Mouse (Mus musculus): ENCODE results near the gene Trpv6.

Gene Trpv6

DNA sequence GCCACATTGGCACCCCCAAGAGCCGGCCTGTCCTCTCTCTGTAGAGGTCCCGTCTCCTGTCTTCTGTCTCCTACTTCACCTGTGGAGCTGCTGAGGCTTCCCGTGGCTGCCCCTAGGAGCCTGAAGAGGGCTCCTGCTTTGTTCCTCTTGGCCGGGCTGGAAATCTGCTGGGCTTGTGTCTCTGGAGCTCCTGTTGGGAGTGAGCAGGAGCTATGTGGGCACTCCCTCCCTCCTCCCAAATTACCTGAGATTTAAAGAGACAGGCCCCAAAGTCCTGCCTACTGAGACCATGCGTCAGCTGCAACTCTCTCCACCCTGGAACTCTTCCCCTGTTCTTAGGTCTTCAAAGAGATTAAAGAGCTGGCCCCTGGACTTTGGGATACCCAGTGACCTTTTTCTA is at the start of gene Trpv6:
TSS of gene Trpv6 (minus strand) at position 228 of the 400 bp plus-strand sequence.
- DNase-seq (ENCODE audit: low spot score) = no peak

GRCm38 (mm10) chr6:41685596-41685995 is 49.4 kb upstream of the Trpv6 start:
- DNase-seq (ENCODE audit: low spot score) = no peak

DNA sequence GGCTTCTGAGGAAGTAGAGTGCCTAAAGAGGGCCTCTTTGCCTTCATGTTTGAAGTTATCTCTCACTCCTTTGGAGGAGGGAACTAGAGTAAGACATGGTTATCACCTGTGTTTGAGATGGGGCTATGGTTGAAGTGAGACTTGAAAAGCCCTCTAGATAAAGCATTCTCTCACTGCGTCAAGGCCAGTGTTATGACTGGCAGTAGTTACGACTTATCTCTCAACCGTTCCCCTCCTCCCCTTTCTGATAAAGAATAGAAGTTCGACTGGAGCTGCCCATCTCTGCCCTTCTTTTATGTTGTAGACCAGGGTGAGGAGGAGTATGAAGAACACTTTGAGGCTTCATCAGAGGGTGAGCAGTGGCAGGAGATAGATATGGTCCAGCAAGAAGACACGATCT is 48.7 kb upstream of the Trpv6 start:
- DNase-seq (ENCODE audit: low spot score) = no peak

GRCm38 (mm10) chr6:41684131-41684530 is 47.9 kb upstream of the Trpv6 start, which contains the start of gene Llcfc1:
TSS of gene Llcfc1 (plus strand) at chr6:41684431.
- DNase-seq (ENCODE audit: low spot score) = no peak

DNA sequence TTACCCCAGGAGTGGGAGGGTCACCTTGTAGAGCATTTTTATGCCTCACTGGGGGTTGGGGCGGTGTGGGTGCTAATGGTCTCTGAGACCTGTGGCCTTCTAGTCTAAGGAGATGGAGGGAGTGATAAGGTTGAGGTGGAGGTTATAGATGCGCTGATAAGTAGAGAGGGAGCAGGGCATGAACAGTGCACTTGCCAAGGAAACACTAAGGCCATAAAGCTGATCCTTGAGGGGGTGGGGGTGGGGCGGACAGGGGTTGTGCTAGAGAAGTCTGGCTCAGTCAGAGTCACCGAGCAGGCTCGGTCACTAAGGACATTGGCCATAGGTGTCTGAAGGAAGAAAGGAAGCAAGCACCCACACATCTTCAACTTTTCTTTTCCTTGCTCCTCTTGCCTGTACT is 45.5 kb upstream of the Trpv6 start:
- DNase-seq (ENCODE audit: low spot score) = no peak

- no peak for DNase-seq (ENCODE audit: low spot score)
Measured at GRCm38 (mm10) chr6:41680669-41681068, 44.5 kb upstream of the Trpv6 start, which contains the start of gene Trpv5. TSS of gene Trpv5 (minus strand) at chr6:41680769.

GRCm38 (mm10) chr6:41676530-41676929 is 40.3 kb upstream of the Trpv6 start:
- DNase-seq (ENCODE audit: low spot score) = no peak

GRCm38 (mm10) chr6:41662320-41662719 is 26.1 kb upstream of the Trpv6 start:
- DNase-seq (ENCODE audit: low spot score) = peak; percentile 29

GRCm38 (mm10) chr6:41658487-41658886 is 22.3 kb upstream of the Trpv6 start:
- DNase-seq (ENCODE audit: low spot score) = no peak

- DNase-seq (ENCODE audit: low spot score) = no peak
Measured at GRCm38 (mm10) chr6:41654648-41655047, 18.4 kb upstream of the Trpv6 start.

DNA sequence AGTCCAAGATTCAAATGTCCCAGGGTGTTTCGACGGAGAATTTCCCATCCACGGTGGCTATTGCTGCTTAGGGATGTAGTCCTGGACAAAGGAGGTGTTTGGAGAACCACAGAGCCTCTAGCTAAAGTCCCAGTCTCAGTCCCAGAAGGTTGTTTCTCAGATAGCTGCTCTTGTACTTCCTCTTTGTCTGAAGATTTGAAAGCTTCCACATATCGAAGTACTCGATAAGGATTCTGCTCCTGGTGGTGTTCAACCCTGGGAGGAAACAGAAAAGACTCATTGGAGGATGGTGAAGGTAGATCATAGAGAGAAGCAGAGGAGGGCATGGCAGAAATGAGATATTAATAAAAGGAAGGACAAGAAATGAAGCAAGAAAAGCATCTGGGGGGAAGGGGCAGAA is 17.0 kb upstream of the Trpv6 start:
- DNase-seq (ENCODE audit: low spot score) = no peak

DNA sequence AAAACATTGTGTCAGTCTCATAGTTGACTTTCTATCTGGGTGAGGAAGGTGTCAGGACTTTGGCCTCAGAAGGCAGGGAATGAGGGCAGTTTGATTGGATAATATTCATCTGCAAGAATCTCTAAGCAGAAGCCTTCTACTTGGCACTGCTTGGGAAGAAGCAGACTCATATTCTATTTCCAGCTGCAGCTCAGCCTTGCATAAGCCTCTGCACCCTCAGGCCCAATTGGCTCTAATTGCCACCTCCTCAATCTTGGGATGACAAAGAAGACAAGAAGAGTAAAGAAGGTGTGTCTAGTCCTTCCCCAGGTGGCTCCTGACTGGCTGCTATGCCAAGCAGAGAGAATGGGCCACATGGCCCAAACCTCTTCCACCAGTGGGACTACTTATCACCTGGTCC is 10.5 kb upstream of the Trpv6 start:
- DNase-seq (ENCODE audit: low spot score) = no peak

- DNase-seq (ENCODE audit: low spot score) = no peak
Measured at GRCm38 (mm10) chr6:41646220-41646619, 10.0 kb upstream of the Trpv6 start.

DNA sequence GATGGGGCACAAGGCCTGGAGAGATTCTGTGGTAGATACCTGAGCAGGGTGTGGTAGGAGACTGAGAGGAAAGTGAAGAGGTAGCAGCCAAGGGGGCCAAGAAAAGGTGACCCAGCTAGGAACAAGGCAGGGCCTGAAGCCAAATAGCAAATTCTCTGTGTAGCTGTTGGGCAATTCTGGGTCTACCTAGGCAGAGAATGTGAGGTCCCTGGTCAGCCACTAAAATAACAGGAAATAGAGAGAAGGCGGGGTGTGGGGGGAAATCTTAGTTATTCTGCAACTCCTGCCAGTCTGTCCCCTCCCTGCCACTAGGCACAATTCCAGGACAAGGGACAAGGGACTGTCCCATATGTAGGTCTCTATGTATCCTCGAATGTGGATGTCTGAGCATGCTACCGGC is 7.0 kb upstream of the Trpv6 start:
- no peak for DNase-seq (ENCODE audit: low spot score)

DNA sequence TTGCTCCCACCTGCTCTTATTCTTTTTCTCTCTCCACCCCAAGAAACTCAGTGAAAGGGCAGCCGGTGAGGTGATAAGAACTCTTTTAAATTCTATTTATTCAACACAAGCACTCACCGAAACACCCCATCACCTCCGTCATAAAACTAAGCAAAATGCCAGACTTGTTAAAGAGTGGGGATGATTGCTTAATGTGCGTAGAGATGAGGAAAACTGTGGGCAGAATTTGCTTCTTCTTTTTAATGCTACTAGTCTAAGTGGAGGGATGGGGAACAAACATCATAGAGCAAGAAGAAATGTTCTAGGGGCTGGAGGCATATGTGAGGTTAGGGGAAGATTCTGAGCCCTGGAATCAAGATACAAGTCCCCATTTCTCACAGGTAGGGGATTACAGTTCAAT is 6.6 kb upstream of the Trpv6 start:
- no peak for DNase-seq (ENCODE audit: low spot score)

- DNase-seq (ENCODE audit: low spot score) = no peak
Measured at GRCm38 (mm10) chr6:41641173-41641866, 5.1 kb upstream of the Trpv6 start.

DNA sequence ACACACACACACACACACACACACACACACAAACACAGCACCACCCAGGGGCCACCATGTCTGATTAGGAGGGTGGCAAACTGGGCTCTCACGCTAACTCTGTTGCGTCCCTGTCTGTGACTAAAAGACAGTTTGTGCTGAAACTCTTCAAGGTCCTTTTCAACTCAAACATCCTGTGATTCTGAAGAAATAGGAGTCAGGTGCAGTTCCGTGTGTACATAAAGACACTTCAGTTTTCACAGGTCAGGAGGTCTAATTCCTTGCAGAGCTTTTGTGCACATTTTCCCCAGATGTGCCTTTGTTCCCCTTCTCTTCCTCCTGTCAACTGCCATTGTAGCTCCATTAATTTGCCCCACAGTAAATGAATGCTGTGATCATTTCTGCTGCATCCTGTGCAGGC is 4.2 kb upstream of the Trpv6 start:
- no peak for DNase-seq (ENCODE audit: low spot score)

DNA sequence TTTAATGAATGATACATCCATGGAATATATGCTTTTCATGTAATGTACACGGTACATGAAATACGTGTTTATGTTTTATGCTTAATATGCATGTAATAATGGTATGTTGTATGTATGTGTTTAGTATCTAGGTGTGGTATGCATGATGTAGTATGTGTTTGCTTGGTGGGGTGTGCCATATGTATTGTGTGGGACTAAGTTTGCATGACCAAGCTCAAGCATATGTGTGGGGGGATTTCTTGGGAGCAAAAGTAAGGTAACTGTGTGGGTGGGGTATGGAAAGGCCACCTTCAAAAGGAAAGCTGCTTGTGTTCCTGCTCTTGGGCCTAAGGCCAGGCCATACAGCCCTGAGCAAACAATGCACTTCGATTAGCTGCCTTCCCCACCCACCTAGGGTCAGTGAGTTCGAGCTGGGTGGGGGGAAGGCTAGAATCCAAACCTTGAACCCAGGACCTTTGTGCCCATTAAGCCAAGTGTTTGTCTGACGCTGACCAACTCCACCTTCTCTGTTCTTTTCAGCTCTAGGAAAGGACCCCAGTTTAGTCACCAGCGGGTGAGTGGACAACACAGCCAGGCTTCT is 1.8 kb upstream of the Trpv6 start:
- DNase-seq (ENCODE audit: low spot score) = no peak

DNA sequence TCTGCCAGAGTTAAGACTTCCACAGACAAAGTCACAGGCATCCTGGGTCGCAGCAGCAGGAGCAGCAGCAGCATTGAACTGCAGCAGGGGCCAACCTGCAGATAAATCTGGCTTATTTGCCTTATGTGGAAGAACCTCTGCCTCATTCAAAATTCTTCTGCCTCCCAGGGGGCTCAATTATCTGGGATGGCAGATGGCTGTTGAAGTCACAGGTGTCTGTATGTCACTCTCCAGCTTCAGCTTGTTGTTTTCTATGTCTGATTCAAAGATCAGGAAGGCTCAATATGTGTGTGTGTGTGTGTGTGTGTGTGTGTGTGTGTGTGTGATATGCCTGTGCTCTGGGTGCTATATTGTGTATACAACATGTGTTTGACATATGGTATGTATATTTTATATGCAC is 1.2 kb upstream of the Trpv6 start:
- no peak for DNase-seq (ENCODE audit: low spot score)

DNA sequence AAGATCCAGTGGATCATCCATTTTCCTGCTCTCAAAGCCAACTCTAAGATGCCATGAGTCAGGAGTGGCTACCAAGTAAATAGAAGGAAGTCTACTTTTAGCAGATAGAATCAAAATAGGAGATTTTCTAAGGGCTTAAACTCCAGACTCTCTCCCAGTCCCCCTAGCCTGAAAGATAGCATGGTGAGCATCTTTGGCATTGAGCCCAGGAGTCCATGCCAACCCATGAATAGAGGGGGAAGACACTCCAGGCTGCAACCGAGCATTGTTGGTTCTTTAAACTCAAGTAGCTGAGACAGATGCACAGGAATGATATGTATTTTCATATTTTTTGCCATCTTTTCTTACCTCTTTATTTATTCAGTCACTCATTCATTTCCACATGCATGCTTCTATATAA is 994 bp downstream of the Trpv6 start:
- DNase-seq (ENCODE audit: low spot score) = no peak

GRCm38 (mm10) chr6:41631549-41631948 is 4.7 kb downstream of the Trpv6 start:
- DNase-seq (ENCODE audit: low spot score) = no peak

- no peak for DNase-seq (ENCODE audit: low spot score)
Measured at GRCm38 (mm10) chr6:41630791-41631190, 5.4 kb downstream of the Trpv6 start.

DNA sequence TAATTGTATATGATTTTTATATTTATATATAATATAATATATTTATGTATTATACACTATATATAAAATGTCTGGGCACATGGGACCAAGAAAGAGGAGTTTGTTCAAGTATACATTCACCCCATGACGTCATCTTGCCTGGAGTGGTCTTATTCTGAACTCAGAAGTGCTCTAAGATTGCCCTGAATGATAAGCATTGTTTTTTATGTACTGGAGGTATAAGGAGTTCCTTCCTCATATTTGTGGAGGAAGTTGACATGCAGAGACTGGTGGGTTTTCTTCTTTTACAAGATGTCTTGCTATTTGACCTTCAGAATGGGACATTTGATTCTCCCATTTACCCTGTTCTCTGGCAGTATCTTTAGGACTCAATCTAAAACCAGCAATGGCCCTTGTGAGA is 8.0 kb downstream of the Trpv6 start:
- DNase-seq (ENCODE audit: low spot score) = no peak

DNA sequence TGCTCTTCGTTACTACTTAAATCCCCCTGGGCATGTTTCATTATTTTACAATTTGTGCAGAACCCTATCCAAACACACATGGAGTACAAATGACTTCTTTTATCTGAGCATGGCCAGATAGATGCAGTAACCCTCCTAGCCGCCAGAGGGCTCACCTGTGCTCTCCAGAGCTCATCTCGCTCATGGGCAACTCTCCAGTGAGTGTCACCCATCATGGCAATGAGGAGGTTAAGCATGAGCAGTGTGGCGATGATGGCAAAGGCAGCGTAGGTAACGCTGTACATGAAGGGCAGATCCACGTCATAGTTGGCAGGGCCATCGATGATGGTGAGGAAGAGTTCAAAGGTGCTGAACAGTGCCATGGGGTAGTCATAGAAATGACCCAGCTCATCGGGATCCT is 13.5 kb downstream of the Trpv6 start:
- no peak for DNase-seq (ENCODE audit: low spot score)

Measured in embryo, embryonic 10 days (tissue).